Mouse (Mus musculus) urinary bladder, postnatal 4 days (tissue): Measurements from ENCODE around the gene BC025920.
A peak's percentile ranks its signal among the peaks of the same experiment; 100 is the strongest.

Experiments used
- DNase-seq, 2 experiments: peaks; one replicate each; pipeline ENCODE4 v3.0.0; 2021 to 2022; ENCODE audit warnings: low spot score in 2 of 2

Gene BC025920

DNA sequence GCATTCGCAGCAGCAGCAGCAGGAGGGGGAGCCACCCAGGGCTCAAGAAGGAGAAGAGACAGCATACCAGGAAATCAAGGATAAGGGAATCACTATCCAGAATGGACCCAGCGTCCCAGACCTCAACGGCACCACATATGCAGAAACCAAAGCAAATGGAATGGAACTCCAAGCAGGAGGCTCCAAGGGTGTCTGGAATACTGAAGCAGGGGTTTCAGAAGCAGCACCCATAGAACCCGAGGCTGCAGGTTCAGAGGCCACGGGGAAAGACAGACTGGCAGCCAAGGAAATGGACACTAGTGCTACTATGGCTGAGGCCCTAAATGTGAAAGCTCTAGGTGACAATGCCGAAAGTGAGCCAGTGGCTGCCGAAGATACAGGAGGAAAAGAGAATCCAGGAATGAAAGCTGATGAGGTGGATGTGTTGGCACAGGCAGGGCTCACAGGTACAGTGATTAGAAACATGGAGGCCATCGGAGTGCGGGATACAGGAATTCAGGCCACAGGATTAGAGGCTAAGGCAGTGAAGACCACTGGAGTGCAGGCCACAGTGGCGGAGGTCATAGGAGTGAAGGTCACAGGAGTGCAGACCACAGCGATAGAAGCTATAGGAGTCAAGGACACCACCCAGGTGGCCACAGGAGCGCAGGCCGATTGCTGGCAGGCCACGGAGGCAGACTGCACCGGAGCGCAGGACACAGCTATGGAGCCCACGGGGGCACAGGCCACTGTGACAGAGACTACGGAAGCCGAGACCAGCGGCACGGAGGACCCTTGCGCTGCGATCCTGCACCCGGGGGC lies 36.8 kb downstream of the BC025920 start:
- peak; percentile 15 to 50 for DNase-seq

DNA sequence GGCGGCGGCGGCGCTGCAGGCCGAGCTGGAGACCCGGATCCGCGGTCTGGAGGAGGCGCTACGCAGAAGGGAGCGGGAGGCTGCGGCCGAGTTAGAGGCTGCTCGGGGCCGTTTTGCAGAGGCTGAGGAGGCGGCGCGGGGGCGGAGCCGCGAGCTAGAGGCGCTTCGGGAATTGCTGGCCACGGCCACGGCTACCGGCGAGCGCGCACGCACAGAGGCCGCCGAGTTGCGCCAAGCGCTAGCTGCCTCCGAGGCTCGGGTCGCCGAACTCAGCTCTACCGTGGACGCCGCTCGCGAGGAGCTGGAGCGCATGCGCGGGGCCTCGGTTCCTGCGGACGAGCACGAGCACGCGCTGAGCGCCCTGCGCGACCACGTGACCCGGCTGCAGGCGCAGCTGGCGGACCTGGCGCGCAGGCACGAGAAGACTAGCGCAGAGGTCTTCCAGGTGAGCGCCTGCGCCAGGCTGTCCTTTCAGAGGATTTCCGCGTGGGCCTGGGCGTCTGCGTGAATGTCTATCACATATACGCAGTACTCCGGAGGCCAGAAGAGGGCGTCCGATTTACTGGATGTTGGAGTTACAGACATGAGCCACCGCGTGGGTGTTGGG lies 37.5 kb downstream of the BC025920 start:
- DNase-seq: peak; percentile 95 to 96

DNA sequence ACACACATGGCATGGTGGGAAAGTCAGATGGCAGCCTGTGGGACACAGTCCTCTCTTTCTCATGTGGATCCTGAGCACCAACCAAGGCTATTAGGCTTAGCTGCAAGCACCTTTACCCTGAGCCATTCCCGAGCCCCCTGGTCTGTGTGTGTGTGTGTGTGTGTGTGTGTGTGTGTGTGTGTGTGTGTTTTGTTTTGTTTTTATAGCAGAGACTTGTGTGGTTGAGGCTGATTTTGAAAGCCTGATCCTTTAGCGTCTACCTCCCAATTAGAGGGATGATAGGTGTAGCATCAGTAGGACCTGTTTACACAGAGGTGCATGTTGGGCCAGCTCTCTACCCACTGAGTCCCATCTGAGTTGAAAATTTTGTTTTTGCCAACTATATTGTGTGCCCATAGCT lies 38.1 kb downstream of the BC025920 start:
- DNase-seq: peak in 1 of 2 experiments; percentile 42

DNA sequence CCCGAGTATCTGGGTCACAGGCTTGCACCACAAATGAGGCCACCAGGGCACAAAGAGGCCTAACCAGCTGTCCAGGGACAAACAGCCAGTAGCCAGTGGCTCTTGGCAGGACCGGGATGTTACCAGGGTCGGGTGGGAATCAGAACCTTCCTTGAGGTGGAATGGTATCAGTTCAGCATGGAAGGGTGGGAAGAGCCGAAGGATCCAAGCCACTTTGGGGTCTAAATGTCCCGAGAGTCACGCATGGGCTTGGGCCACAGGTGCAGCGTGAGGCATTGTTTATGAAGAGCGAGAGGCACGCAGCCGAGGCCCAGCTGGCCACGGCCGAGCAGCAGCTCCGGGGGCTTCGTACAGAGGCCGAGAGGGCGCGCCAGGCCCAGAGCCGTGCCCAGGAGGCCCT lies 38.6 kb downstream of the BC025920 start:
- DNase-seq: peak; percentile 16 to 55

DNA sequence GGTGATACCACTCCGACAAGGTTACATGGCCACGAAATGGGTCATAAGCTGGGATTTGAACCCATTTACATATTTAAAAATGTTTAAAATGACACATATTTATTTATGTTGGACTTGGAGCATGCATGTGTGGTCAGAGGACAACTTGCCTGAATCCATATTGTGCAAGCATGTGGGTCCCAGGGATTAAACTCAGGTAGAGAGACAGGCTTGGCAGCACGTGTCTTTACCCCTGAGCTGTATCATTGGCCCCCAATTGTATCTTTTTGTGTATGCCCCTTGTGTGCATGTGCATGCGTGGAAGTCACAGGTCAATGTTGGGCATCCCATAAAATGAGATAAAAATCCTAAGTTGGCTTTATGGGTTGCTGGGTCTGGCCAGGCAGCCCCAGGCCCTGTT lies 39.3 kb downstream of the BC025920 start:
- peak in 1 of 2 experiments; percentile 30 for DNase-seq

GRCm38 (mm10) chr10:81646015-81646555 lies 40.0 kb downstream of the BC025920 start:
- peak; percentile 15 to 57 for DNase-seq

GRCm38 (mm10) chr10:81648803-81649775 lies 43.0 kb downstream of the BC025920 start, which contains the start of gene Gm10778:
Gene Gm10778, plus strand, starts transcription at chr10:81649059.
- peak; percentile 74 to 87 for DNase-seq

DNA sequence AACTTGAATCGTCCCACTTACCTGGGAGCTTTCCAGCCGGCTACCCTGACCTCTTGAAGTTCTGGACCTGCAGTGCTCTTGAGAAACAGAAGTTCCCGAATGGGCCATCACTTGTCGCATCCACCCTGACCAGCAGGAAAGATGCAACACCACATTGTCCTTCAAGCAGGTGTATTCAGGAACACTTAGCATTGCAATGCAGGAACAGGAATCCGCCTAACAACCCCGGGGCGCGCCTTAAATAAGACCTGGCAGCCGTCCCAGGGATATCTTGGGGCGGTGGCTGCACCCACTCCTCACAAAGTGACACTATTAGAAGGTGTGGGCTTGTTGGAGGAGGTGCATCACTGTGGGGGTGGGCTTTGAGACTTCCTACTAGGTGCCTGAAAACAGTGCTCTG lies 49.1 kb downstream of the BC025920 start:
- DNase-seq: no peak

- no peak for DNase-seq
Measured at GRCm38 (mm10) chr10:81656174-81656573, 50.1 kb downstream of the BC025920 start.
